Mouse (Mus musculus) midbrain, embryonic 14.5 days (tissue): Measurements from ENCODE around the gene Tmprss15. TPM values are rescaled to one million over a fixed set of nuclear protein-coding genes. Genes with fewer than 3 reads are reported as not detected.

Experiments
- ATAC-seq: fragments of 200-750 bp; cut with Nextera tagmentation; 2 replicates; pipeline ENCODE4 v1.8.0; 2017; ENCODE audit warnings: moderate number of reproducible peaks, moderate library complexity; ENCODE audit not compliant: low FRiP score, low TSS enrichment
- DNase-seq: peaks from one replicate; pipeline ENCODE4 v3.0.0-alpha.2; 2015
- H3K27ac ChIP-seq: fragments of 300-500 bp; sonication (generic); replicated peaks from 2 replicates; pipeline ENCODE4 v1.5.1; 2014; ENCODE audit warnings: mild to moderate bottlenecking, low read depth, low read length, moderate library complexity
- H3K27me3 ChIP-seq: fragments of 300-500 bp; sonication (generic); 2 replicates; pipeline ENCODE4 v1.6.1; 2014; ENCODE audit warnings: low read length, control low read depth, mixed read lengths; ENCODE audit not compliant: control insufficient read depth, insufficient read depth
- H3K36me3 ChIP-seq: fragments of 300-500 bp; sonication (generic); 2 replicates; pipeline ENCODE4 v1.6.1; 2014; ENCODE audit warnings: low read length, control low read depth; ENCODE audit not compliant: control insufficient read depth, insufficient read depth
- H3K4me1 ChIP-seq: fragments of 300-500 bp; sonication (generic); 2 replicates; pipeline ENCODE4 v1.6.1; 2014; ENCODE audit warnings: mild to moderate bottlenecking, antibody characterized with exemption, low read length, control low read depth; ENCODE audit not compliant: control insufficient read depth, insufficient read depth
- H3K4me2 ChIP-seq: fragments of 300-500 bp; sonication (generic); 2 replicates; pipeline ENCODE4 v1.6.1; 2014; ENCODE audit warnings: mild to moderate bottlenecking, low read length, moderate library complexity
- H3K4me3 ChIP-seq: fragments of 300-500 bp; sonication (generic); replicated peaks from 2 replicates; pipeline ENCODE4 v1.5.1; 2014; ENCODE audit warnings: low read depth, low read length
- H3K9ac ChIP-seq: fragments of 300-500 bp; sonication (generic); replicated peaks from 2 replicates; pipeline ENCODE4 v1.6.1; 2014; ENCODE audit warnings: mild to moderate bottlenecking, low read length, moderate library complexity
- H3K9me3 ChIP-seq: fragments of 300-500 bp; sonication (generic); 2 replicates; pipeline ENCODE4 v1.6.1; 2016; ENCODE audit warnings: low read length, control low read depth, mixed read lengths; ENCODE audit not compliant: control insufficient read depth
- WGBS: fragments of 180-500 bp; shearing (Covaris S2); extraction: QIAGEN DNeasy Blood & Tissue Kit; methylation state at CpG from one replicate; pipeline ENCODE4 v1.1.7; 2014; 5-methylcytosine and 5-hydroxymethylcytosine counted together
- polyA plus RNA-seq: library from polyadenylated mRNA; unstranded; fragments of >200 nt; fragmentation: Nextera tagmentation; extraction: Ambion mirVana; gene quantifications from 2 replicates; pipeline ENCODE4 v1.2.1, GENCODE M21; 2014

Tmprss15 gene
- not detected in 2 replicates for polyA plus RNA-seq

DNA sequence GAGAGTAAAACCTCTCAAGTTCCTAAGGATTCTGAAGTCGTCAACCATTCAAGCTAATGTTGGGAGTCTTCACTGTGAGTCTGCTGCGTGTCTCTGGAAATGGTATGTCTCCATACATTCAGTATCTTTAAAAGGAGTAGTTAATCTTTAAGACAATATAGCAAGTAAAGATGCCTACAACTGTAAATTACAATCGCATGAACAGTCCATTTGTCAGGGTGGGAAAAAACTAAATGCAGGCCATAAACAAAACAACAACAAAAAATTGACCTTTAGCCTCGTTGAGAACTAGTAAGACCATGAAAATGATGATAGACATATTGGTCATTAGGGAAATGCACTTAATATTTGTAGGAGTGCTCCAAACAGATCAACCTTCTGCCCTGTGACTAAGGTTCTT is at the start of gene Tmprss15:
Gene Tmprss15, minus strand, starts transcription at position 101 of the 400 bp plus-strand sequence.
- WGBS, result 92% methylated on average over 4 of the region's 4 CpGs
- H3K27me3 ChIP-seq, result no peaks in the 10 kb centered on the region
- no peak within 1 kb of the TSS for H3K4me3 ChIP-seq
- H3K27ac ChIP-seq, result no peak within 1 kb of the TSS
- no peak within 1 kb of the TSS for H3K9ac ChIP-seq
- H3K4me1 ChIP-seq, result no peaks in the 10 kb centered on the region
- no peaks in the 10 kb centered on the region for H3K9me3 ChIP-seq
- no peak for ATAC-seq
- no peak for DNase-seq
- no peaks in the 10 kb centered on the region for H3K36me3 ChIP-seq
- no peak within 1 kb of the TSS for H3K4me2 ChIP-seq

DNA sequence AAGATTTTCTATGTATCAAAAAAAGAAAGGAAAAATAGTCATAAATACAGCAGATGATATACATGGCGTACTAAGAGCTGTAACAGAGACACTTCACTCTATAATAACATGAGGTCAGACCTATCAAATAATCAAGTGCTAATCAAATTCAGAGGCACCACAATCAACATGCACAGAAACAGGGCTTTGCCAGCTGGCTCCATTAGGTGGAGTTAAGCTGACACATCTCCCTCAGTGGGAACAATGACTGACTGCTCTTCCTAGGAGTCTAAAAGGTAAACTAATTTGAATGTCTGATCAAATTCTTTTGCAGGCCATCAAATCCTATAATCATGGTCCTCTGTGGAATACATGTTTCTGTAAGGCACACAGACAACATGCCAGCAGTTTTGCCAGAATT is 24.0 kb upstream of the Tmprss15 start:
- Histone ChIP-seq H3K27me3 (no peaks in the 10 kb centered on the region), H3K9me3 (no peaks in the 10 kb centered on the region), H3K4me1 (no peaks in the 10 kb centered on the region; the same call in 1 of the 2 replicates), H3K4me3 (no peak overlapping the region), H3K4me2 (no peak overlapping the region), H3K27ac (no peak overlapping the region), H3K9ac (no peak overlapping the region), H3K36me3 (no peaks in the 10 kb centered on the region)
- 42% methylated on average over 1 of the region's 1 CpGs for WGBS
- DNase-seq (peak; percentile 67), ATAC-seq (peak; percentile 34; the same call in 1 of the 2 replicates)

- H3K9ac ChIP-seq, result no peak overlapping the region
- H3K9me3 ChIP-seq, result no peaks in the 10 kb centered on the region
- peaks cover 3% of the 10 kb centered on the region; the same call in 1 of the 2 replicates for H3K4me1 ChIP-seq
- H3K36me3 ChIP-seq, result no peaks in the 10 kb centered on the region
- no peak overlapping the region for H3K4me3 ChIP-seq
- DNase-seq (no peak), ATAC-seq (no peak)
- H3K27ac ChIP-seq, result no peak overlapping the region
- H3K4me2 ChIP-seq, result no peak overlapping the region
- 51% methylated on average over 1 of the region's 1 CpGs for WGBS
- H3K27me3 ChIP-seq, result no peaks in the 10 kb centered on the region
These were observed 18.6 kb upstream of the Tmprss15 start for GRCm38 (mm10) chr16:79109516-79109915.

DNA sequence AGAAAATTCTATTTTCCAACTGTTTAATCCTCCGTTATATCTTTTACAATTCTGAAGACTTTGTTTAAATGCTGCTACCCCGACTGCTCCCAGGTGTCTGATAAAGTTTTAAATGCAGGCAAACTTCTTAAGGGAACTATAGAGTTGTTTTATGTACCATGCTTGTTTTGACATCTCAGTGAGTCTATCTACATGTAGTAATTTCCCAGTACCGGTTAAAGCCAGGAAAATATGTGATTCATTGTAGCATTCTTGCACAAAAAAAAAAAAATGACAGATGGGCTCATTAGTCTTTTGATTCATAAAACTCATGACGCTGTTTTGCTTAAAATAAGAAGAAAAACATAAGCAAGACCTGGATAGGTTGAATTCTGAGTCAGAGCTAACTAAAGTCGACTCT is 18.1 kb upstream of the Tmprss15 start:
- no peak overlapping the region for H3K4me3 ChIP-seq
- H3K9ac ChIP-seq, result no peak overlapping the region
- H3K9me3 ChIP-seq, result no peaks in the 10 kb centered on the region
- H3K36me3 ChIP-seq, result no peaks in the 10 kb centered on the region
- H3K27me3 ChIP-seq, result no peaks in the 10 kb centered on the region
- H3K4me1 ChIP-seq, result peaks cover 3% of the 10 kb centered on the region; the same call in 1 of the 2 replicates
- 69% methylated on average over 5 of the region's 5 CpGs for WGBS
- H3K27ac ChIP-seq, result no peak overlapping the region
- DNase-seq, result no peak
- no peak for ATAC-seq
- H3K4me2 ChIP-seq, result no peak overlapping the region

GRCm38 (mm10) chr16:79100325-79100724 is 9.4 kb upstream of the Tmprss15 start:
- no peak overlapping the region for H3K9ac ChIP-seq
- WGBS, result 64% methylated on average over 2 of the region's 2 CpGs
- H3K4me3 ChIP-seq, result no peak overlapping the region
- ATAC-seq (no peak), DNase-seq (no peak)
- H3K9me3 ChIP-seq, result no peaks in the 10 kb centered on the region
- H3K4me2 ChIP-seq, result no peak overlapping the region
- H3K27ac ChIP-seq, result no peak overlapping the region
- no peaks in the 10 kb centered on the region for H3K36me3 ChIP-seq
- H3K27me3 ChIP-seq, result no peaks in the 10 kb centered on the region
- H3K4me1 ChIP-seq, result no peaks in the 10 kb centered on the region

GRCm38 (mm10) chr16:79098321-79098720 is 7.4 kb upstream of the Tmprss15 start:
- ATAC-seq (no peak), DNase-seq (no peak)
- WGBS, result 95% methylated on average over 2 of the region's 2 CpGs

DNA sequence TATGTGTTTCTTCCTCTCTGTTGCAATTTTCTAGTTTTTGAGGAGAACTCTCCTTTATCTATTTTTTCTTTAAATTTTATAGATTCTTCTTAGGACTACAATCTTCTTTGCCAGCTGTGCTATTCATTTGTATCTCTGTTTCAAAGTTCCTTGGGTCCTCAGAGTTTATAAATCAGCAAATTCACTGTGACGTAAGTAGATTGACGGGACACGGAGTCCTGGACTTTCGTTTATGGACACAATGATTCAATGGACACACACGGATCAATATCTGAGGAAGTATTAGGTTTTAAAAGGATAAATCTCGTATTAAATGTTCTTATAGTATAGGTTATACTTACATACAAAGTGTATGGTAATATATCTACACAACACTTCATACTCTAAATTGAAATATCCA is 4.3 kb downstream of the Tmprss15 start:
- ATAC-seq, result no peak
- H3K9me3 ChIP-seq, result no peaks in the 10 kb centered on the region
- no peak overlapping the region for H3K27ac ChIP-seq
- H3K27me3 ChIP-seq, result no peaks in the 10 kb centered on the region
- H3K9ac ChIP-seq, result no peak overlapping the region
- H3K36me3 ChIP-seq, result no peaks in the 10 kb centered on the region
- H3K4me3 ChIP-seq, result no peak overlapping the region
- no peaks in the 10 kb centered on the region for H3K4me1 ChIP-seq
- no peak for DNase-seq
- no peak overlapping the region for H3K4me2 ChIP-seq
- 87% methylated on average over 6 of the region's 6 CpGs for WGBS

More at GRCm38 (mm10) chr16:79098321-79098720, 7.4 kb upstream of the Tmprss15 start:
- Histone ChIP-seq H3K36me3 (no peaks in the 10 kb centered on the region), H3K4me3 (no peak overlapping the region), H3K9ac (no peak overlapping the region), H3K4me1 (no peaks in the 10 kb centered on the region), H3K4me2 (no peak overlapping the region), H3K27ac (no peak overlapping the region), H3K27me3 (no peaks in the 10 kb centered on the region), H3K9me3 (no peaks in the 10 kb centered on the region)

DNA sequence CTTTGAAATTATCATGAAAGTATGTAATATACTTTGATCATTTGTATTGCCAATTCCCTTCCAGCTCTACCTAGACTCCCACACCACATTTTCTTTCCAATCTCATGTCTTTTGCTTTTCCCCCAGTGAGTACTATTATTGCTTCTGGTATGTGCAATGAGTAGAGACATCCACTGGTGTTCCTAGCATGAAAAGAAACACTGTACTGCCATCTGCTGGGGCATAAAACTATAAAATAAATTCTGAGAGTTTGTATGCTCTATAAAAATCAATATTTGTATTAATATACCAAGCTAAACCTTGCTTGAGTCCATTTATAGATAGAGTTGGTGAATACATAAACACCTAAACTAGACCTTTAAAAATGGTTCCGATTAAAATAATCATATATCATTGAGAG is 27.0 kb downstream of the Tmprss15 start:
- no peak overlapping the region for H3K27ac ChIP-seq
- no peak overlapping the region for H3K4me2 ChIP-seq
- ATAC-seq (no peak), DNase-seq (peak; percentile 53)
- no peaks in the 10 kb centered on the region for H3K4me1 ChIP-seq
- WGBS, result 93% methylated on average over 1 of the region's 1 CpGs
- H3K9ac ChIP-seq, result no peak overlapping the region
- no peak overlapping the region for H3K4me3 ChIP-seq
- no peaks in the 10 kb centered on the region for H3K36me3 ChIP-seq
- no peaks in the 10 kb centered on the region for H3K9me3 ChIP-seq
- no peaks in the 10 kb centered on the region for H3K27me3 ChIP-seq

DNA sequence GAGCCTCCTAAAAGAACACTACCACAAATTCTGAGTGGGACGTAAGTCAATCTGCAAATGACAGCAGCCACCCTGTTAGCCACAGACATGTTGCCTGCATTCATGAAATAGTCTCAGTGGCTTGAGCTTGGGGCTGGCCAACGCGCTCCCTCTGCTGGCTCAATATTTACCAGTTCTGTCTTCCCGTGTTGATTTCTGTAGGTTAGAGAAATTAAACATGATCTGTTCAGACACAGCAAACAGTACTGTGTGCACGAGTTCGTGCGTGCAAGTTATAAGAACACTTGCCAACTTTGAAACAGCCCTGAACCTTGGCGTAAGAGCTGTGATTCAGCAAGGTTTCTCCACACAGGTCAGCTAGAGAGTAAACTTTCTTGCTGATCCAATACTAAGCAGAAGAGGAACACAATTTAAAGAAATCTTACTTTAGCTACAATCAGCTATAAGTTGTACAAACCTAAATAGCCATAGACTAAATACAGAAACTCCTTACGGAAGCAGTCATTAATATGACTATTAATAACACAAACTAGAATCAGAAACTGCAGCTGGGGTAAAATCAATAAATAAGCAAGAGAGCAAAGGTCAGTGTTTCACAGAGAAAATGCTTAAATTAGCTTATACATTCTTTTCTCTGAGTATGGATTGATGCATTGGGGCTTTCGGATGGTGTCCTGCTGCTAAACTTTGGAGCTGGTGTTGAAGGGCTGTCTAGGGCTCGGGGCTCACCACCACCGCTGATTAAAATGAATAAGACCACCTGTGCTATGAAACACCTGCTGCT is 31.9 kb downstream of the Tmprss15 start:
- Histone ChIP-seq H3K4me2 (no peak overlapping the region), H3K4me1 (no peaks in the 10 kb centered on the region), H3K9me3 (no peaks in the 10 kb centered on the region), H3K4me3 (no peak overlapping the region), H3K9ac (no peak overlapping the region), H3K27me3 (no peaks in the 10 kb centered on the region), H3K36me3 (no peaks in the 10 kb centered on the region), H3K27ac (no peak overlapping the region)
- ATAC-seq, result peak; percentile 53; the same call in 1 of the 2 replicates
- peak; percentile 74 for DNase-seq
- 64% methylated on average over 12 of the region's 12 CpGs for WGBS
